Mouse (Mus musculus): ENCODE measurements around the gene Rangrf.

DNA sequence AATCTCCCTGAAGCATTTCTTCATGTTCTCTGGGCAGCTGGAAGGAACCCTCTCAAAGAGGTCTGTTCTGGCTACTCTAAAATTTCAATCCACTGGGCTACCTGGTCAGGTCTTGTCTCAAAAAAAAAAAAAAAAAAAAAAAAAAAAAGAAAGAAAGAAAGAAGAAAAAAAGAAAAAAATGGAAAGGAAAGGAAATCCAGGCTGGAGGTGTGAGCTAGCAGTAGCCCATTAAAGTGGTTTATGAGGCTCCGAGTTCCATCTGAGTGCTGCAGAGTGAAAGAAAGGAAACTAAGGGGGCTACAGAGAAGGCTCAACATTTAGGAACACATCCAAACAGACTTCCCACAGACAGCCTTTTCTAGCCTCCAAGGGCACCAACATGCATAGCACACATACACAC lies 17.0 kb downstream of the Rangrf start:
- TF ChIP-seq CTCF (IDR thresholded peaks at IDR 0.05; ENCODE audit: extremely low read depth, insufficient read length, insufficient replicate concordance, low read depth, low read length) (no peak), POLR2A (IDR thresholded peaks at IDR 0.05; ENCODE audit: low read depth, low read length) (no peak)

Measured in small intestine, adult 2 months (tissue).